Mouse (Mus musculus) lung, embryonic 15.5 days (tissue): ENCODE results near the gene Gm28053. TPM values are rescaled to one million over a fixed set of nuclear protein-coding genes. Genes with fewer than 3 reads are reported as not detected.

Experiments used
- ATAC-seq: fragments of 200-750 bp; cut with Nextera tagmentation; 2 replicates; pipeline ENCODE4 v1.8.0; 2017; ENCODE audit warnings: moderate number of reproducible peaks, borderline replicate concordance; ENCODE audit not compliant: low FRiP score, low TSS enrichment; ENCODE audit errors: extremely low read depth
- H3K27ac ChIP-seq: fragments of 300-500 bp; sonication (generic); 2 replicates; pipeline ENCODE4 v1.5.1; 2015; ENCODE audit warnings: moderate library complexity, mild to moderate bottlenecking, inconsistent platforms
- H3K27me3 ChIP-seq: fragments of 300-500 bp; sonication (generic); 2 replicates; pipeline ENCODE4 v1.6.1; 2015; ENCODE audit warnings: inconsistent platforms
- H3K36me3 ChIP-seq: fragments of 300-500 bp; sonication (generic); 2 replicates; pipeline ENCODE4 v1.6.1; 2015; ENCODE audit warnings: inconsistent platforms
- H3K4me1 ChIP-seq: fragments of 300-500 bp; sonication (generic); 2 replicates; pipeline ENCODE4 v1.6.1; 2015; ENCODE audit warnings: inconsistent platforms
- H3K4me2 ChIP-seq: fragments of 300-500 bp; sonication (generic); 2 replicates; pipeline ENCODE4 v1.6.1; 2015; ENCODE audit warnings: inconsistent platforms, mild to moderate bottlenecking, moderate library complexity
- H3K4me3 ChIP-seq: fragments of 300-500 bp; sonication (generic); 2 replicates; pipeline ENCODE4 v1.5.1; 2015; ENCODE audit warnings: mild to moderate bottlenecking, inconsistent platforms
- H3K9ac ChIP-seq: fragments of 300-500 bp; sonication (generic); 2 replicates; pipeline ENCODE4 v1.6.1; 2015; ENCODE audit warnings: inconsistent platforms
- H3K9me3 ChIP-seq: fragments of 300-500 bp; sonication (generic); 2 replicates; pipeline ENCODE4 v1.6.1; 2016; ENCODE audit warnings: inconsistent platforms
- WGBS: fragments of 180-500 bp; shearing (Covaris S2); methylation state at CpG from one replicate; pipeline ENCODE4 v1.1.7; 2015; 5-methylcytosine and 5-hydroxymethylcytosine counted together
- polyA plus RNA-seq: library from polyadenylated mRNA; unstranded; fragments of >200 nt; fragmentation: Nextera tagmentation; extraction: Ambion mirVana; gene quantifications from 2 replicates; pipeline ENCODE4 v1.2.1, GENCODE M21; 2015

Gm28053 gene
- polyA plus RNA-seq, 1 experiment from 2014 or later: 4.2 TPM

DNA sequence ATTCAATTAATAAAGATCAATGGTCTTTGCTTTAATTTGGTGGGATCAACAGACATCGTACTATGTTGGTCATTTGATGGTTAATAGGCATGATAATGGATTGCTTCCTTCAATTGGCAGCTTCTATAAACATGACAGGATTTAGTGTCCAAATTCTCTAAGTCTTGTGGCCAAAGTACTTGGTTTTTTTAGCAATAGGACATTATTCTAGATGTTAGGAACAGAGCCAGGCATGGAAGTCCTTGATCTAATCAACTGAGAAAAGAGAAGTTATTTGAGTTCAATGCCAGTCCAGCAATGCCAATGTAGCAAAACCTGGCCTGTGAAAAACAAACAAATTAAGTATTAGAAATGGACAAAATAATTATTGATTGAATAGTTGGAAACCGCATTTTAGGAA is 67.2 kb downstream of the Gm28053 start:
- Histone ChIP-seq H3K36me3 (no peaks in the 10 kb centered on the region), H3K9ac (no peak overlapping the region), H3K4me2 (no peak overlapping the region), H3K4me1 (peaks cover 28% of the 10 kb centered on the region), H3K27me3 (no peaks in the 10 kb centered on the region), H3K9me3 (no peaks in the 10 kb centered on the region), H3K27ac (peak overlapping the region; percentile 56), H3K4me3 (no peak overlapping the region)
- WGBS: 45% methylated on average over 2 of the region's 2 CpGs
- ATAC-seq: no peak

- no peaks in the 10 kb centered on the region for H3K9me3 ChIP-seq
- H3K27ac ChIP-seq: no peak overlapping the region
- H3K9ac ChIP-seq: no peak overlapping the region
- H3K4me3 ChIP-seq: no peak overlapping the region
- H3K27me3 ChIP-seq: no peaks in the 10 kb centered on the region
- no peaks in the 10 kb centered on the region for H3K36me3 ChIP-seq
- peaks cover 25% of the 10 kb centered on the region for H3K4me1 ChIP-seq
- no peak for ATAC-seq
- no peak overlapping the region for H3K4me2 ChIP-seq
- WGBS: 70% methylated on average over 2 of the region's 2 CpGs
Observed at GRCm38 (mm10) chr6:48787867-48788266, 69.5 kb downstream of the Gm28053 start.

DNA sequence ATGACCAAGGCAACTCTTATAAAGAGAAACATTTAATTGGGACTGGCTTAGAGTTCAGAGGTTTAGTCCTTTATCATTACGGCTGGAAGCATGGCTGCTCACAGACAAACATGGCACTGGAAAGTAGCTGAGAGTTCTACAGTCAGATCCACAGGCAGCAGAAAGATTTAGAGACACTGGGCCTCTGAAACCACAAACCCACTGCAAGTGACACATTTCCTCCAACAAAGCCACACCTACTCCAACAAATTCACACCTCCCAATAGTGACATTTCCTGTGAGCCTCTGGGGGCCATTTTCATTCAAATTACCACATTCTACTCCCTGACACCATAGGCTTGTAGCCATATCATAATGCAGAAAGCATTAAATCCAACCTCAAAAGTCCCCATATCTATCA is 83.5 kb downstream of the Gm28053 start:
- H3K4me2 ChIP-seq: no peak overlapping the region
- no peak for ATAC-seq
- 84% methylated on average over 1 of the region's 1 CpGs for WGBS

More for the DNA sequence above, 83.5 kb downstream of the Gm28053 start:
- Histone ChIP-seq H3K9ac (no peak overlapping the region), H3K9me3 (no peaks in the 10 kb centered on the region), H3K4me1 (no peaks in the 10 kb centered on the region), H3K36me3 (no peaks in the 10 kb centered on the region), H3K27ac (no peak overlapping the region), H3K4me3 (no peak overlapping the region), H3K27me3 (no peaks in the 10 kb centered on the region)

Other genes with a start within 250 kb of the Gm28053 start
- gene Atp6v0e2, start 181.0 kb upstream of the Gm28053 start, polyA plus RNA-seq: 9.4 and 11.7 TPM in 2 replicates
- gene Lrrc61, start 163.8 kb upstream of the Gm28053 start, polyA plus RNA-seq: 6.0 and 7.3 TPM in 2 replicates
- 76.6 and 84.0 TPM in 2 replicates for gene Rarres2, start 145.8 kb upstream of the Gm28053 start, polyA plus RNA-seq
- gene Gm45021, start 129.0 kb upstream of the Gm28053 start, polyA plus RNA-seq: not detected in 2 replicates
- 28.1 and 30.9 TPM in 2 replicates for gene Repin1, start 124.7 kb upstream of the Gm28053 start, polyA plus RNA-seq
- gene Gm44965, start 124.7 kb upstream of the Gm28053 start, polyA plus RNA-seq: not detected in 2 replicates
- gene Zfp775, start 116.5 kb upstream of the Gm28053 start, polyA plus RNA-seq: 5.5 and 8.3 TPM in 2 replicates
- 0.93 and 1.1 TPM in 2 replicates for gene AI854703, start 91.8 kb upstream of the Gm28053 start, polyA plus RNA-seq
- gene Gimap8, start 71.4 kb upstream of the Gm28053 start, polyA plus RNA-seq: 4.2 and 4.3 TPM in 2 replicates
- gene Gimap9, start 42.5 kb upstream of the Gm28053 start, polyA plus RNA-seq: 16.1 and 16.2 TPM in 2 replicates
- gene Gimap4, start 34.1 kb upstream of the Gm28053 start, polyA plus RNA-seq: 45.0 and 46.6 TPM in 2 replicates
- gene Gimap6, start 10.4 kb upstream of the Gm28053 start, polyA plus RNA-seq: 41.3 and 48.5 TPM in 2 replicates
- gene Gimap7, start within 50 bp of the Gm28053 start, polyA plus RNA-seq: 0.29 TPM in 1 of 2 replicates, not detected in the other
- gene Gimap1, start 20.4 kb downstream of the Gm28053 start, polyA plus RNA-seq: 43.0 and 53.3 TPM in 2 replicates
- gene Gimap5, start 27.6 kb downstream of the Gm28053 start, polyA plus RNA-seq: 23.7 and 25.2 TPM in 2 replicates
- gene Gimap3, start 52.2 kb downstream of the Gm28053 start, polyA plus RNA-seq: 0.22 TPM in 1 of 2 replicates, not detected in the other
- 226 and 227 TPM in 2 replicates for gene Tmem176a, start 122.3 kb downstream of the Gm28053 start, polyA plus RNA-seq
- 425 and 442 TPM in 2 replicates for gene Tmem176b, start 122.9 kb downstream of the Gm28053 start, polyA plus RNA-seq
- gene Aoc1, start 154.3 kb downstream of the Gm28053 start, polyA plus RNA-seq: 0.11 TPM in 1 of 2 replicates, not detected in the other
- not detected in 2 replicates for gene 1600015I10Rik, start 211.3 kb downstream of the Gm28053 start, polyA plus RNA-seq